Mouse (Mus musculus) left cerebral cortex, postnatal 25 days (tissue): ENCODE data around the gene Lrrfip1. TPM values are rescaled to one million over a fixed set of nuclear protein-coding genes. Genes with fewer than 3 reads are reported as not detected.

Experiments used
- DNase-seq, 2 experiments: peaks; one replicate each; pipeline ENCODE4 v3.0.0; 2022; ENCODE audit warnings: low spot score in 2 of 2, mixed read lengths in 1 of 2
- intact Hi-C: fragments of 180-260 bp; cut with DNase I; formaldehyde crosslinking; loops from one replicate; pipeline ENCODE4 v1.15.1; 2025
- total RNA-seq, 2 experiments: library from RNA; stranded (reverse); gene quantifications; 2 replicates each; pipeline ENCODE4 v1.2.3; 2021

Lrrfip1 gene
- total RNA-seq, 2 experiments from 2014 or later: 66.9 to 68.0 TPM

GRCm38 (mm10) chr1:90995916-90996315 is 2.6 kb upstream of the Lrrfip1 start:
- intact Hi-C loops: loop anchor here (2.0 kb wide), 1 partner anchor 13 kb away; no protein-coding TSS in a partner anchor
- no peak for DNase-seq

- intact Hi-C loops: loop anchor here (2.0 kb wide), 1 partner anchor 14 kb away; no protein-coding TSS in a partner anchor
Measured at GRCm38 (mm10) chr1:90997136-90997535, 1.4 kb upstream of the Lrrfip1 start.

GRCm38 (mm10) chr1:90997641-90998040 is 896 bp upstream of the Lrrfip1 start:
- intact Hi-C loops: loop anchor here (2.0 kb wide), 1 partner anchor 15 kb away; no protein-coding TSS in a partner anchor
- DNase-seq: no peak

More at GRCm38 (mm10) chr1:90997136-90997535, 1.4 kb upstream of the Lrrfip1 start:
- no peak for DNase-seq

GRCm38 (mm10) chr1:90998891-90999611 is 514 bp downstream of the Lrrfip1 start:
- intact Hi-C loops: no loop called here
- no peak for DNase-seq

- intact Hi-C loops: no loop called here
- DNase-seq: no peak
Measured at GRCm38 (mm10) chr1:90999911-91000601, 1.5 kb downstream of the Lrrfip1 start.

- DNase-seq: no peak
- intact Hi-C loops: no loop called here
Measured at GRCm38 (mm10) chr1:91001101-91001500, 2.6 kb downstream of the Lrrfip1 start.

GRCm38 (mm10) chr1:91001871-91002539 is 3.5 kb downstream of the Lrrfip1 start:
- DNase-seq: no peak
- intact Hi-C loops: no loop called here

- intact Hi-C loops: no loop called here
- DNase-seq: no peak
Measured at GRCm38 (mm10) chr1:91002641-91003040, 4.1 kb downstream of the Lrrfip1 start.

- no peak for DNase-seq
- intact Hi-C loops: no loop called here
Measured at GRCm38 (mm10) chr1:91003522-91004253, 5.2 kb downstream of the Lrrfip1 start.

GRCm38 (mm10) chr1:91006037-91006436 is 7.5 kb downstream of the Lrrfip1 start:
- intact Hi-C loops: no loop called here
- DNase-seq: no peak

GRCm38 (mm10) chr1:91006708-91007107 is 8.2 kb downstream of the Lrrfip1 start:
- DNase-seq: no peak
- intact Hi-C loops: no loop called here

- intact Hi-C loops: no loop called here
- DNase-seq: no peak
Measured at GRCm38 (mm10) chr1:91008147-91008682, 9.7 kb downstream of the Lrrfip1 start.

GRCm38 (mm10) chr1:91008746-91009145 is 10.2 kb downstream of the Lrrfip1 start:
- no peak for DNase-seq
- intact Hi-C loops: no loop called here

- intact Hi-C loops: no loop called here
- no peak for DNase-seq
Measured at GRCm38 (mm10) chr1:91009266-91009665, 10.7 kb downstream of the Lrrfip1 start.

- intact Hi-C loops: no loop called here
- DNase-seq: no peak
Measured at GRCm38 (mm10) chr1:91010216-91010615, 11.7 kb downstream of the Lrrfip1 start.

GRCm38 (mm10) chr1:91010716-91011115 is 12.2 kb downstream of the Lrrfip1 start:
- intact Hi-C loops: no loop called here
- DNase-seq: no peak

GRCm38 (mm10) chr1:91011336-91011735 is 12.8 kb downstream of the Lrrfip1 start:
- intact Hi-C loops: no loop called here
- DNase-seq: no peak

GRCm38 (mm10) chr1:91013803-91014202 is 15.3 kb downstream of the Lrrfip1 start:
- intact Hi-C loops: no loop called here

GRCm38 (mm10) chr1:91015571-91015970 is 17.0 kb downstream of the Lrrfip1 start:
- intact Hi-C loops: no loop called here
- no peak for DNase-seq

More at GRCm38 (mm10) chr1:91013803-91014202, 15.3 kb downstream of the Lrrfip1 start:
- DNase-seq: no peak
